Mouse (Mus musculus) R1 (cell line): ENCODE results near the gene Abtb2.

Experiments used
- DNase-seq: peaks from one replicate; pipeline ENCODE4 v3.0.0-alpha.2; 2018; ENCODE audit warnings: low read depth, low spot score

Gene Abtb2

DNA sequence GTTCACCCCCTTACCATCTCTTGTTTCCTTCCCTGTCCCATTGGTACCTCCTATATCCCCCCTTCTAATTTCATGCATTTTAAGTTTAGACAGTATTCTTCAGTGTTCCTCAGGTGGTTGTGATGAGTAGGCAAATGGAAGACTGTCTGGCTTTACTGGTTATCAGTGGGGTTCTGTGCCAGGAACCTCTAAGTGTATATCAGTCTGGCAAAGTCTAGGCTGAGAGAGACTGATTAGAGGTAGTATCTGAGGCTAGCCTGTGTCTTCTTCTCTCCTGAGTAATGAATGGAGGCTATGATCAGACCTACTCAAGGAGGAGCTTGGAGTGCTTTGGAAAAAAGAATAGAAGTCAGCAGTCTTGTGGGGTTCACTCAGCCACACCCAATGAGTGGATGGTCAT lies 18.0 kb downstream of the Abtb2 start:
- DNase-seq: no peak

DNA sequence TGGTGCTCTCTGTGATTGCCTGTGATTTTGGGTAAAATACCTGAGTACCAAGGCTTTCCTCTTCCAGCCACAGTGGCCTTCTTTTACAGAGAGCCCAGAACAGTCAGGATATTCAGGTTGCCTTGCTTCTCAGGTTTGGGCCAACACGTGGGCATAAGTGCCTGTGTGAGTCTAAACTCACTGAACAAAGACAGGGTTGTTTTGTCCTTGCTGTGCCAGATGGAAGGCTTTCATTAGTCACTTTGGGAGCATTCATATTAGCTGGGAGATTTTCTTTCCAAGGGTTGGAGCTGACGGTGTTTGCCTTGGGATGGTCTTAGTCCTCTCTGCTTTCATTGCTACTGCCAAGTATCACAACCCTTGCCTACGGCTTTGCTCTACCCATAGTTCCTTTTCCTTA lies 20.3 kb downstream of the Abtb2 start:
- no peak for DNase-seq

DNA sequence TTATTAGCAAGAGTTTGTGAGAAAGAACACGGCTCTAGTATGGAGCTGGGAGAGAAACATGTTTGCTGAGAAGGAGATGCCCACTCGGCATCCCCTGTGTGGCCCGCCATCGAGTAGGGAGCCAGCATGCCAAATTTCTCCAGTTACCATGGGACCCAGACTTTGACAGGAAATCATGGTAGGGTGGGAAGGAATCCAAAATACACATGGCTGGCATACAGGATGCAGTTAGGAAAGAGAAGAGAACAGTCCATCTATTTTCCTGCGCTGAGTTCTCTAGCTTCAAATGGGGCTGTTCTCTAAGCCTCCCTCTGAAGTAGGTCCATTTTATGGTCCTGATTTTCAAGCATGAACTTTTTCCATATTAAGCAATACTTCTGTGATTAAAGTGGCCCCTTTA lies 22.7 kb downstream of the Abtb2 start:
- DNase-seq: no peak

DNA sequence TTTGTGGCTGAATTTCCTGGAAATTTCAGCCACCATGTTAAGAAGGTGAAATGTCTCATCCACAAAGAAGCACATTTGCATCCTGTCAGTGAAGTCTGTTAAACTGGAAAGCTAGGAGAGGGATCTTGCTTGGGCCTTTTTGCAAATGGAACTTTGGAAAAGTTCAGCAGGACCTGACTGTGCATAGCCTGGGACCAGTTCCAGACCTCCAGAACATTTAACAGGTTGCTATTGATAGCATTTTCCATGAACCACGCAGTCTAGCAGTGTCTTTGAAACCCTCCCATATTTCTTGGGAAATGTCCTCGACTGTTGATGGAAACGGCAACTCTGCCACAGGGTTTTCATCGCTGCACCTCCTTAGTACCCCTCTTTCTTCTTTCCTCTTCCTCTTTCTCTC lies 23.3 kb downstream of the Abtb2 start:
- DNase-seq: no peak

DNA sequence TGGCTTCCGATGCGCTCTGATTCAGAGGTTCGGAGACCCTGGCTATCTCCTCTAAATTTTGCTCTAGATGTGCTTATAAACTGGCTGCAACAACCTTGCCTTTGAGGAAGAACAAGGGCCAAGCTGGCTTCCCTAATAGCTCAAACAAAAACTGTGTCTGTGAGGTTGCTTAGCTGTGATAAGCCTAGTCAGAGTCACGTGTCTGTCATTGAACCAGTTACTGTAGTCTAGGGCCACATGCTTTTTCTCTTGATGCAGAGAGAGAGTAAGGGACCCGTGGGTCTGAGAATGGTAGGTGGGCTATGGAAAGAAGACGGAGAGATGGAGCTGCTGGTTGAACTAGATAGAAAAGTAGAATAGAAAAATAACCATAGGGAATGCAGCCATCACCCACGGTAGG lies 24.5 kb downstream of the Abtb2 start:
- DNase-seq: no peak

- DNase-seq: no peak
Observed at GRCm38 (mm10) chr2:103591742-103592590, 25.9 kb downstream of the Abtb2 start.

GRCm38 (mm10) chr2:103592591-103592929 lies 26.4 kb downstream of the Abtb2 start:
- no peak for DNase-seq

GRCm38 (mm10) chr2:103594592-103595011 lies 28.5 kb downstream of the Abtb2 start:
- DNase-seq: no peak

GRCm38 (mm10) chr2:103595028-103595651 lies 29.0 kb downstream of the Abtb2 start:
- DNase-seq: no peak

DNA sequence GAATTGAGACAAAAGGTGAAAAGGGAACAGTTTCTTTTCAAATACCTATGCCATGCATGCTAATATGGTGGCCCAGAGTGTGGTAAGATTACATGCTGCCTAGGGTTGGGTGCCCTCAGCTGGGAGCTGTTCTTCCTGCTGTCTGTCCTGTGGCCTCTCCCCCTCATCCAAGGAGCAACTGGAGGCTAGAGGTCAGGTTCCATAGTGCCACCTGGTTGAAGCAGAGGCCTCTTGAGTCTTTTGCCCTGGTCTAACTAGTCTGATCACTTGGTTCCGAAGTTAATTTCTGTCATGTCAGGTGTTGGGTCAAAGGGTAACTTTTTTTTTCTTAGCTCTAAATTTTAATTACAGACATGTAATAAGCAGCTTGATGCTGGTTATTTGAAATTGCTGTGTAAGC lies 33.2 kb downstream of the Abtb2 start:
- no peak for DNase-seq

DNA sequence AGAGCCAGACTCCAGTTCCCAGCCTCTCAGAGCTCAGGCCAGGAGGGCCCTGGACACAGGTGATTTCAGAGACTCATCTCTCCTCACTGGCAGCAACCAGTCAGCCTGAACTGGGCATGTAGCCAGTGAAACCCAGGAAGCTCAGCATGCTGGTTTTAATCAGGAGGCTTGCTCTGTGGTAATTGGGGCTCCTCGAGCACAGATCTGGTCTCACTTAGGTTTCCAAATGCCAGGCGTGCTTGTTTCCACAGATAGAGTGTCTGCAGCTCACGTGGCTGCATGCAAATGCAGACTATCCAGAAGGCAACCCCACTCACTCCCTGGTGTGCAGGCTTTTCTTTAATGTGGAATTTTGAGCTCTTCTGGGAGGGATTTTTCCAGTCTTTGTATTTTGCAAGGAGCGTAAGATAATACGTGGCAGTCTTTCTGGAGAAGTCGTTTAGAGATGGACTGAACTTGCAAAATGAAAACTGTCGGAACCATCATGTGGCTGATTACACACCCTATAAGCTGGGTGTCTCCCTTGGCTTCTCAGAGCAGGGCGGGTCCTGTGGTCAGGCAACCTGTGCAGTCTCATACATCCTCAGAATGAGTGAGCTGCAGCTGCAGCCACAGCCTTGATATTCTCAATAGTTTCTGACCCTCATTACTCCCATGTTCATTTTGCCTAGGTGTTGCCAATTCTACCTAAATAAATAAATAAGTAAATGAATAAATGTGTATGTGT lies 34.2 kb downstream of the Abtb2 start:
- DNase-seq: peak; percentile 20

DNA sequence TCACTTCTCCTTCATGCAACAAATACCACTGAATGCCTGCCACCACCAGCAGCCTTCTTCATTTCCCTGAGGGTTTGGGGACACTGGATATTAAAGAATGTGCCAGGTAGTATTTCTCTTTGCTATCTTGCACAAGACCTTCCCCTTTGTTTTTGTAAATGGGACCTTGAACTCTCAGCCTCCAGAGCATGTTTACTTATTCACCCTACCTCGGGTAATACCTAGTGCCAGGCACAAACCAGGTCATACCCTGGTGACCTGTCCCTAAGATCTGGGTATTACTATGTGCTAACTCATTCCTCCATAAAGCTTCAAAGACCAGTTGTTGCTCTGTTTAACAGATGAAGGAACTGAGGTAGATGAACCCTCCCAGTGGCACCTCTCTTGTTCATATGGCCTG lies 35.0 kb downstream of the Abtb2 start:
- no peak for DNase-seq

- no peak for DNase-seq
Observed at GRCm38 (mm10) chr2:103601531-103601930, 35.4 kb downstream of the Abtb2 start.

DNA sequence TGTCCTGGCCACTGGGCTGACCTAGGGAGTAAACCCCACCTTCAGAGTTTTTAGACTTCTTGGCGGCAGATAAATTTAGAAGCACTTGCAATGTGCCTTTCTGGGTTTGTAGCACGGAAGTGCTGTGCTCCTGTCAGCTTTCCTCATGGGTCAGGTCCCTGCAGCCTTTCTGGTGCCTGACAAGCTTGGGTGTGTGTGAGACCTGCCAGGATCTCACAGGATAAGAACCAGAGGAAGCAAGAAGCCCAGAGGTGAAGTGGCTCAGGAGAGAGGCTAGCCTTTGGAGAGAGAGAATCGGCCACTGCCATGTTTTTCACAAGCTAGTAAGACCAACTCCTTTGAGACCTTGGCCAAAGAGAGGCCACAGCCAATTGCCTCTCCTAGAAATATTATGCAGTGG lies 37.1 kb downstream of the Abtb2 start:
- DNase-seq: no peak

DNA sequence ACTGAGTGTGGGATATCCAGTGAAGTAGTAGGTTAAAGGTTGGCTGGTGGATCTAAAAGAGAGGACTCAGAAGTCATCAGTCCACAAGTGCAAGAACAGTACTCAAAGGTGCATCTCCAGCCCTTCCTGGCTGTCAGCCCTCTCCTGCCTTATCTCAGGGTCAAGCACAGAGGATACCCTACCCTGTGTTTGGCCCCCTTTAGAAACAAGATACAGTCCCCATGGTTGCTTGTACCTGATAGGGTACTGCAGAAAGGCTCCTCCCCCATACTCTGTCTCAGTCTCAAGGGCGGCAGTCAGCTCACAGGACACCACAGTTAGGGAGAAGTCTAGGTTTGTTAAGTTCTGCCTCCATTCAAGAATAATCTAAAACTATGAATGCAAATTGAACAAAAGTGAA lies 37.8 kb downstream of the Abtb2 start:
- no peak for DNase-seq

DNA sequence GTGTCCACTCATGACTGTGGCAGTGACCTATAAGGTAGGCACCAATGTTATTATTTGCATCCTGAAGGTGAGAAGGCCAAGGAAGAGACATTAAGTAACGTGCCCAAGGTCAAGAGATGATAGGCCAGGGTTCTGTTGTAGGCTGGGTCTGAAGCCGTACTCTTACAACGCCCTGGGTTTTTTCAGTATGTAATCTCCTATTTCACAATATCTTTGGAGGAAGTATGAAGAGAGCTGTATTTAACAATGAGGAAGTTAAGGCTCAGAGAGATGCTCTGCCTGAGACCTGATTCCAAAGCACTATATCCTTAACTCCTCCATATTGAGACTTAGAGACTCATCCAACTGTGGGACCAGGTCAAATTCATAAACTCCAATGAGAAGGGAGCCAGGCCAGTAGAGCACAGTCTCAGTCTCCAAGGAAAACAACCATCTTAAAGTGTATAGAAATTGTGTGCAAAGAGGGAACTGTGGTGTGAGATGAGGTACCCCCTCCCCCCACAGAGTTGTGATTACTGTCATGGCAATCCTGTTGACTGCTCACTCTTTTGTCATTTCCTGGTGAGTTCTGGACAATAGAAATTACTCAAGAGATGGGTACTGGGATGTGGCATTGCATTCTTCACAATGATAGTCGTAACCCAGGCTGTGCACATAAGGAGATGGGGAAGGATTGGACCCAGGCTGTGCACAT lies 39.8 kb downstream of the Abtb2 start:
- DNase-seq: no peak

DNA sequence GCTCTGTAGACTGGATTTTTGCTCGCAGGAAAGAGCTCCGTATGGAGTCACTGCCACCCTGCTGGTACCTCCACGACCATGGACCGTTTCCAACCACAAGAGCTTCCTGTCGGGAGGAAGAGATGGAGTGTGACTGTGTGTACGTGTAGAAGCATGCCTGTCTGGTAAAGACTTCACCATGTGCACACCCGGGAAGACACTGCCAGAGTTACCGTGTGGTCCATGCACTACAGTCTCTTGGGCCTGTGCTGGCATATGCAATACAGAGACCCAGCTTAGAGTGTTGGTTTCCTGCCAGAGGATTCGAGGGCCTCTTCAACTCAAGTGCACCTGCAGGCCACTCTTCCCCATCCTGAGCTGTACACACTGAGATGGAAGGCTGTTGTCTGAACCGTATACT lies 41.8 kb downstream of the Abtb2 start:
- DNase-seq: no peak

GRCm38 (mm10) chr2:103608947-103609346 lies 42.8 kb downstream of the Abtb2 start:
- no peak for DNase-seq

DNA sequence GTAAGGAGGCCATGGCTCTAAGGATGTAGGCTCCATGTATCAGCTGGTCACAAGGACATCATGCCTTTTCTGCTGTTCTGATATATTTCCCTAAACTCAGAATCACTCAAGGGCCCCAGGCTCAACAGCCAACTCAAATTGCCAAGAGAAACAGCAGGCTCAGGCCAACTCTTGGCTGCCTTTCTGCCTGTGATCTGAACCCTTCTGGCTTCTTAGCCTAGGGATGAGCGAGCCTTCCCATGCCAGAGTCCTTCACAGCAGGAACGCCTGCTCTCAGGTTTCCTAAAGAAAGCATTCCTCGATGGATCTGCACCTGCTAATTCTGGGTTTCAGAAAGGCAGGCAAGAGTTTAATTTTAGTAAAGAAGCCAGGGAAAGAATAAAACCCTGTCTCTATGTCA lies 43.4 kb downstream of the Abtb2 start:
- DNase-seq: no peak

DNA sequence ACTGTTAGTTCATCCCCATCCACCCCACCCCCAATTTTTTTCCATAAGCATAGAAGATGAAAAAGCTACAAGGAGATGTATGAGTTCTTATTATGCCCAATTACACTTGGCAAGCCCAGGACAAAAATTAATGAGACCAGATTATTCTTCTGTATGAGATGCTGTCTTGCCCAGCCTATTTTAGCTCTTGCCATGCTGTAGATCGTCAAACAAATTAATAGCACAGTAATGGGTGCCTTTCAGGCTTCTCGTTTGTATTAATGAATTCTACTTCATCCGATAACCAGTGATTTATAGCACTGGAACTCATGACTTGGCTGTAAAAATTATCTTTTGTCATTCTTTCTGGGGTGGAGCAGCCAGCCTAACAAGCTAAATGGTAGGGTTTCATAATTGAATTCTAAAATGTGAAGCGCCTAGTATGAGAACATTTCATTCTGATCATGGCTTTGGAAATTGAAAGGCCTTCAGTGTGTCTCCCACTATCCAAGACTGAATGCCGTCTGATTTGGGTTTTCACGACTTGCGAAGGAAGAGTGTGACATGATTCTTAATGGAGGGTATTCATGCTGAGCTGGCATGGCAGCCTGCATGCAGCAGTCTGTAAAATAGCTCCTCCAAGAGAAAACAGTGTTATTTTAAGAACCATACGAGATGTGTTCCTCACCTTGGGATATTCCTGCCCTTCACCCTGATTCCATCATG lies 44.9 kb downstream of the Abtb2 start:
- DNase-seq: no peak

DNA sequence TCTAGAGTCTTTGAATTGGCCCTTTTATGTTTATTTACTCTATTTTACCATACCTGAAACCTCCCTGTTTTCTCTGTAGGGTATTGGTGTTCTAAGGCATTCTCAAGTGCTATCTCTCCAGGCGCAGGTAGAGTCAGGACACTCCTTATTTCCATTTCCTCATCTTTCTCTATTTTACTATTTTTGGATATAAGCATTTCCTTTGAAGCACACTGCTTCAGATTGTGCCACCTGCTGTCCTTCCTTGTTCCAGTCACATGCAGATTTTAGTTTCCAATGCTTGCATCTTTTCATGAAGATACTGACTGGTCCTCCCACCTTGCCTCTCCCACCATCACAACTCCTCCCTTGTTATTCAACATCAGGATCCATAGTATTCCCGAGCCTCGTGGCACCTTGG lies 47.8 kb downstream of the Abtb2 start:
- DNase-seq: peak; percentile 32

- no peak for DNase-seq
Observed at GRCm38 (mm10) chr2:103615028-103615427, 48.9 kb downstream of the Abtb2 start.
